Mouse (Mus musculus) mouse embryonic stem cell (cell line): Measurements from ENCODE around the gene C2cd4c.

Experiments
- in situ Hi-C, 2 experiments: fragments of 300-500 bp; cut with MboI; formaldehyde crosslinking; loops; 1 replicate in 1 of 2; 3 replicates in 1 of 2; pipeline ENCODE4 v1.14.3; 2019 to 2020; ENCODE audit warnings: low sequenced_read_pairs in 2 of 2, low pct_unique_long_range_greater_than_20kb in 1 of 2, mixed read lengths in 1 of 2; ENCODE audit not compliant: unreplicated experiment in 1 of 2

Gene C2cd4c

DNA sequence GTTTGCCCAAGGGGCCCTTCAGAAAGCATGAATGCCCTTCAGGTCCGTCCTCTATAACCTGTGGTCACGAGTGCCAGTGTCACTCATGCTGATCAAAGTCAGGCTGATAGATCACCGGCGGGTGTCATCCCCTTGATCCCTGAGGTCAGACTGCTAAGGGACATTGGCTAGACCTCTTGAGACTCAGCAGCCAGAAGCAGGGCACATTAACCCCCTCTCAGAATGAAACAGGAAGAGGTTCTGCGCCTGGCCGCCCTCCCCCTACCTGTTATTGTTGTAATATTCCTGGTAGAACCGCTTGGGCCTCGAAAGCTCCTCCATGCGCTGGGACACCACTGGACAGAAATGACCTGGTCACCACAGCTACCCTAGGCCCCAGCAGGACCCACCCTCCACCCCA, 29.4 kb downstream of the C2cd4c start:
- in situ Hi-C loops = no loop called here

- in situ Hi-C loops = no loop called here
Observed at GRCm38 (mm10) chr10:79584021-79584420, 29.8 kb downstream of the C2cd4c start.

DNA sequence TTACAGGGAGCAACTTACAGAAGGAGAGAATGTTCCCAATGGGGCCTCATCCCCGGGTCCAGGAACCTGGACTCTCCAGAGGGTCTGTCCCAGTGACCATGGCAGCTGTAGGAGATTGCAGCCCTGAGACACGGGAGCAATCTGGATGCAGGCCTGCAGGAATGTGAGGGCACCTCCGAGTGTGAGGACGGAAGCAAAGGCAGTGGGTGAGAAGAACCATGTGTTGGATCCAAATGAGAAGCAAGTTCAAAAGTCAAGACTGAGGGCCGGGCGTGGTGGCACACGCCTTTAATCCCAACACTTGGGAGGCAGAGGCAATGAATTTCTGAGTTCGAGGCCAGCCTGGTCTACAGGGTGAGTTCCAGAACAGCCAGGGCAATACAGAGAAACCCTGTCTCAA, 32.3 kb downstream of the C2cd4c start:
- in situ Hi-C loops = no loop called here

GRCm38 (mm10) chr10:79580811-79581210, 33.0 kb downstream of the C2cd4c start:
- in situ Hi-C loops = no loop called here

DNA sequence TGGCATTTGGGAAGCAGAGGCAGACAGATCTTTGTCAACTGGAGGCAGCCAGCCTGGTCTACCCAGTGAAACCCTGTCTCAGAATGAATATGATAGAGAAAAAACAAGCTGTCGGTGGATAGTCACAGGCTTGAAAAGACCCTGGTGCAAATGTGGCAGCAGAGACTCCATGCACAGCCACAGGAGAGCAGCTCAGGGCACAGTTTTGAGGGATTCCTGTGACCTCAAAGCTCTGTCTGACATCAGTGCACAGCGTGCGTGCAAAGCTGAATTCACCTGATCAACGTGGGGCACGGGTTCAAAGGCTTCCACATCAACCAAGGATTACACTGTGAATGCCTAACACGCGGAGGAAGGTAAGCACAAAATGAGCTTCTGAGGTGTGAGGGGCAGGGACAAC, 33.5 kb downstream of the C2cd4c start:
- in situ Hi-C loops = no loop called here

- in situ Hi-C loops = no loop called here
Observed at GRCm38 (mm10) chr10:79579781-79580180, 34.0 kb downstream of the C2cd4c start.

GRCm38 (mm10) chr10:79578891-79579290, 34.9 kb downstream of the C2cd4c start:
- in situ Hi-C loops = no loop called here

GRCm38 (mm10) chr10:79578276-79578675, 35.5 kb downstream of the C2cd4c start:
- in situ Hi-C loops = no loop called here

DNA sequence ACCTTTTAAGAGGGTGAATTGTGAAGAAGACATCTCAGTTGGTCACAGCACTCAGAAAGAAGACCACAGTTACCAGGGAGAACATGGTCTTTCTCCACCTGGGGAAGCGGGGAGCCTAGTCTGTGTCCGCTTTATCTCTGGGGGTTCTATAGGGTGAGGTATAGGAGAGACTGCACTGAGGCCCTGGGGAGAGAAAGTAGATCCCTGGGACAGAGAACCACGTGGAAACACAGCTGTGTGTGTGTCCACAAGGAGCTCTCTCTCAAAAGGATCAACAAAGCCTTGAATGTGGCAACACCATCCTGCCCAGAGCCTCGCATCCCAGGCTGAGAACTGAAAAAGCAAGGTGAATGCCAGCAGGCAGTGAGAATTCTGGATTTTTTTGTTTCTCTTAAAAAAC, 36.4 kb downstream of the C2cd4c start:
- in situ Hi-C loops = no loop called here

GRCm38 (mm10) chr10:79575754-79576153, 38.1 kb downstream of the C2cd4c start:
- in situ Hi-C loops = no loop called here

DNA sequence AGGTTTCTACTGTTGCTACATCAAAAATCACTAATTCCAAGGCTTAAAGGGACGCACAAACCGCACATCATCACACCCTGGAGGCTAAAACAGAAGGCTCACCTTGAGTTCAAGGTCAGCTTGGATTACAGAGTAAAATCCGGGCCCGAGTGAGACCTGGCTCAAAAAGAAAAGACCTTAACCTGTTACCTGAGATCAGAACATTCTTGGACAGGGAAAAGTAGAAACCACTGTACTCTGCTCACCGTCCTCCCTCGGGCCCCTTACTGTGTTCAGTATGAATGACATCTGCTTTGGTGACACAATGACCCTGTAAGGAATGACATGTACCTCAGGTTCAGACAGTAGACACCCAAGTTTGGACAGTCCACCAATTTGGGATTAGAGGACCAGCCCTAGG, 39.0 kb downstream of the C2cd4c start:
- in situ Hi-C loops = no loop called here

- in situ Hi-C loops = no loop called here
Observed at GRCm38 (mm10) chr10:79574350-79574749, 39.5 kb downstream of the C2cd4c start.

- in situ Hi-C loops = no loop called here
Observed at GRCm38 (mm10) chr10:79573611-79574010, 40.2 kb downstream of the C2cd4c start.

GRCm38 (mm10) chr10:79571314-79571713, 42.5 kb downstream of the C2cd4c start:
- in situ Hi-C loops = no loop called here

DNA sequence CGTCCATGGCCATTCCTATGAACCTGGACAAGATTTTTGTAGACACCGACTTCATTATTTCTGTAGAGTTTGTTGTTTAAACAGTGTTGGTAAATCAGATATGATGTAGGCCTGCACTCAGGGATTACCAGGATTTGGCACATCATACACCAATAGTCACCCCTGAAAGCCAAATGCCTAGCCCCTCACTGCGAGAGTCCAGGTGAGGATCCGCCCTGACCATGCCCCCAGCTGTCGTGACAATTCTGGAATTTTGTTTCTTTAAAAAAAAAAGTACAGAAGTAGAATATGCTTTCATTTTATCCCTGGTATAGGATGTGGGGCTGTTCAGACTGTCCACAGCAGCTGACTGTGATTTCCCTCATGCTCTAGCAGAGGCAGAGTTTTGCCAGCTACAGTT, 43.9 kb downstream of the C2cd4c start:
- in situ Hi-C loops = no loop called here

DNA sequence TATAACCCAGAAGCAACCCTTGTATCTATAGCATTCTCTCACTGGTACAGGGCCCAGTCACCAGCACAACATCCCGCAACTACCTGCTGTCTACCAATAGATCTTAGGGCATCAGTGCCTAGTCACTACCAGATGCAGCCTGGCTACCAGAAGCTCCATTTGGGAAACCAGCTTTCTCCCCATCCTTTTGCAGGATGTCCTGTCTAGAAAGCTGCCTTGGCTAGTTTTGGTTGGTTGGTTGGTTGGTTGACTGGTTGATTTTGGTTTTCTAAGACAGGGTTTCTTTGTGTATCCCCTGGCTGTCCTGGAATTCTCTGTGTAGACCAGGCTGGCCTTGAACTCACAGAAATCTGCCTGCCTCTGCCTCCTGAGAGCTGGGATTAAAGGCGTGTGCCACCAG, 54.1 kb downstream of the C2cd4c start:
- in situ Hi-C loops = no loop called here

- in situ Hi-C loops = no loop called here
Observed at GRCm38 (mm10) chr10:79557496-79557895, 56.3 kb downstream of the C2cd4c start.

DNA sequence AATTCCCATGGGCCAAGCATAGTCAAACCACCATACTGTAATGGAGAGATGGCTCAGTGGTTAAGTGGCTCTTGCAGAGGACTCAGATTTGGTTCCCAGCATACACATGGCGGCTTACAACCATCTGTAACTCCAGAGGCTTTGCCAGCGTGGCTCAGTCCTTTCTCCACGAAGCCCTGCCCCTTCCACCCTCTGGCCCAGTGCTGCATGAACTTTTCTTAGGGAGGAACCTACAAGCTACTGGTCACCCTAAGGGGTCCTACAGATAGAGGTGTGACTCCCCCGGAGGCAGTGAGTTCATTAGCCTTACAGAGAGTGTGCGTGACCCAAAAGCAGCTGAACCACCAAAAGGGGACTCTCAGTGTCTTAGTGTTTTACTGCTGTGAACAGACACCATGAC, 56.9 kb downstream of the C2cd4c start:
- in situ Hi-C loops = no loop called here
